In the genomic region with DNA sequence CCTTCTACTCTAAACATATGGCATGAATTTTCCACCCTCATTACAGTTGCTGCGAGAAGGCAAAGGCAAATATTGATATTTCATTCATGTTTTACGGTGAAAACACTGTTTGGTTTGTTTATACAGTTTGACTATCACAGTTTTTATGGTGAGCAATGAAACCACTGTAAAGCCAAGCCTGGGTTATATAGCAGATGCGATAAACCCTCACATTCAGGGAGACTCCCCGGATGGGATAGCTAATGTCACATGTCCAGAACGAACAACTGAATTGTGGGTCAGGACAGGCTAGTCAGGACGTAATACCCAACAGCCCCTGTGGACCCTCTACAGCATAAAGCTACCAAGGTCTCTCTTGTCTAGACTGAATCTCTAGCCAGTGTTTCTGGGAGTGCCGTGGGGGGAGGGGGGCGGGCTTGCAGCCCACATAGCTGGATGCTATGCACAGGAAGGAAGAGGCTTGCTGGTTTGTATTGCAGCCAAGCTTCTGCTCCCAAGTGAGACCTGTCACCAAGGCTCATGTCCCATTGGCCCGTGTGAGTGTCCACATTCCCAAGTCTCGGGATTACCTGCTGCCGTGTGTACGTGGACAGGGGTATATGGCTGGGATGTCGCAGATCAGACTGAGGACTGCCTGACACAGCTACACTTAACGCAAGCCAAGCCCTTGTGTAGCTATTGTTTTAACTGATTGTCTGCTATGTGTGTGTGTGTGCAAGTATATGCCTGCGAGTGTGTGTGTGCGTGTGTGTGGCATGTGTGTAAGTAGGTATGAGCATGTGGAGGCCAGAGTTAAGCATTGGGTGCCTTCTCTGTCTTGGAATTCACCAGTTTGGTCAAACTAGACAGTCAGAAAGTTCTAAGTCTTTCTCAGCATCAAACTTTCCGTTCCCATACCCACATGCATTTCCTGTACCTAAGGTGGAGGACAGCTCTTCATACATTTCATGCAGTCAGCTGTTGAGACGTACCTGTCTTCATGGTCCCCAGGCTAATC, we compare ENCODE assay signal across 13 mouse cellular contexts.
A peak's percentile ranks its signal among the peaks of the same experiment; 100 is the strongest.
DNase-seq lines count a peak whose midpoint lies in the region; ATAC-seq lines count a peak whose summit lies in the region.
"Had no signal": no experiment of that assay in that cellular context is flagged by ENCODE, and none has a peak within 500 bp of the region (broad histone marks: within the 10 kb centered on the region; RNA-seq: fewer than 3 reads in every experiment).

No protein-coding gene starts in this region.

- H3K27ac ChIP-seq in intestine, embryonic 15.5 days: no peak overlapping the region
- no peak overlapping the region for H3K27ac ChIP-seq in stomach, embryonic 15.5 days
- H3K27ac ChIP-seq: forebrain, embryonic 13.5 days had no signal

- 49% methylated on average over 18 of the region's 18 CpGs for WGBS in intestine, embryonic 15.5 days
- WGBS in stomach, embryonic 15.5 days: 62% methylated on average over 18 of the region's 18 CpGs

- H3K4me3 ChIP-seq in megakaryocyte, embryonic 14.5 days (replicated peaks): peak overlapping the region; percentile 51
- H3K4me3 ChIP-seq in intestine, embryonic 15.5 days (replicated peaks): no peak overlapping the region
- no peak overlapping the region for H3K4me3 ChIP-seq in stomach, embryonic 15.5 days (replicated peaks)
- H3K4me3 ChIP-seq: forebrain, embryonic 13.5 days had no signal

- no peaks in the 10 kb centered on the region for H3K9me3 ChIP-seq in megakaryocyte, embryonic 14.5 days
- H3K9me3 ChIP-seq in intestine, embryonic 15.5 days: no peaks in the 10 kb centered on the region
- no peaks in the 10 kb centered on the region for H3K9me3 ChIP-seq in stomach, embryonic 15.5 days
- H3K9me3 ChIP-seq: forebrain, embryonic 13.5 days had no signal

- H3K4me2 ChIP-seq in intestine, embryonic 15.5 days (replicated peaks): peak overlapping the region; percentile 35; the same call in 1 of the 2 replicates
- H3K4me2 ChIP-seq in stomach, embryonic 15.5 days: peak overlapping the region; percentile 28; the same call in 1 of the 2 replicates
- H3K4me2 ChIP-seq: forebrain, embryonic 13.5 days; liver, embryonic 11.5 days had no signal

- H3K36me3 ChIP-seq in megakaryocyte, embryonic 14.5 days (replicated peaks; ENCODE audit: low read length): peaks cover 3% of the 10 kb centered on the region
- H3K36me3 ChIP-seq in intestine, embryonic 15.5 days: no peaks in the 10 kb centered on the region
- H3K36me3 ChIP-seq in stomach, embryonic 15.5 days: no peaks in the 10 kb centered on the region

- no peaks in the 10 kb centered on the region for H3K27me3 ChIP-seq in megakaryocyte, embryonic 14.5 days (replicated peaks)
- no peaks in the 10 kb centered on the region for H3K27me3 ChIP-seq in intestine, embryonic 15.5 days (replicated peaks)
- no peaks in the 10 kb centered on the region for H3K27me3 ChIP-seq in stomach, embryonic 15.5 days (replicated peaks)

- DNase-seq in heart, adult 11 months: peak; percentile 50
- no peak for DNase-seq in heart, postnatal 14 days
- DNase-seq in left cerebral cortex, adult 11 months (ENCODE audit: low spot score): no peak
- no peak for DNase-seq in layer of hippocampus, adult 9-11 months
- DNase-seq: B cell, adult 2 months; cerebellum, postnatal 36 days; kidney, postnatal 36 days had no signal

- peaks cover 9% of the 10 kb centered on the region for H3K4me1 ChIP-seq in megakaryocyte, embryonic 14.5 days
- peaks cover 17% of the 10 kb centered on the region for H3K4me1 ChIP-seq in intestine, embryonic 15.5 days (replicated peaks)
- H3K4me1 ChIP-seq in stomach, embryonic 15.5 days: peaks cover 16% of the 10 kb centered on the region; the same call in 1 of the 2 replicates

- intact Hi-C loops in heart, postnatal 14 days (cut with DNase I): no loop called here

- no peak for ATAC-seq in megakaryocyte, adult 5-6 weeks (ENCODE audit: poor library complexity, severe bottlenecking)
- ATAC-seq in intestine, embryonic 15.5 days: peak; percentile 80
- ATAC-seq in stomach, embryonic 15.5 days (ENCODE audit: insufficient read depth, low FRiP score, low read depth): peak; percentile 25; the same call in 1 of the 2 replicates
- ATAC-seq: forebrain, embryonic 13.5 days had no signal

- no peak overlapping the region for H3K9ac ChIP-seq in intestine, embryonic 15.5 days
- H3K9ac ChIP-seq in stomach, embryonic 15.5 days: no peak overlapping the region
- H3K9ac ChIP-seq: forebrain, embryonic 13.5 days had no signal
